15 mouse cellular contexts compared by ENCODE assay signal in genomic region chr7:99131819-99132353, GRCm38 (mm10). TPM values are rescaled to one million over a fixed set of nuclear protein-coding genes. Genes with fewer than 3 reads are reported as not detected.
DNase-seq lines count a peak whose midpoint lies in the region; ATAC-seq and TF ChIP-seq lines count a peak whose summit lies in the region.
"Had no signal": no experiment of that assay in that cellular context is flagged by ENCODE, and none has a peak within 500 bp of the region (broad histone marks: within the 10 kb centered on the region; RNA-seq: fewer than 3 reads in every experiment).

No protein-coding gene starts in this region.

- H3K4me1 ChIP-seq in heart, adult 2 months (ENCODE audit: control insufficient read depth, insufficient read depth, low read length): peaks cover 25% of the 10 kb centered on the region
- peaks cover 24% of the 10 kb centered on the region for H3K4me1 ChIP-seq in limb, embryonic 15.5 days
- peaks cover 29% of the 10 kb centered on the region for H3K4me1 ChIP-seq in limb, embryonic 10.5 days
- H3K4me1 ChIP-seq in intestine, embryonic 16.5 days (ENCODE audit: control insufficient read depth, insufficient read depth, low read length): peaks cover 44% of the 10 kb centered on the region
- peaks cover 44% of the 10 kb centered on the region for H3K4me1 ChIP-seq in stomach, embryonic 14.5 days (ENCODE audit: control insufficient read depth, insufficient read depth, low read length)
- 0 out of 2 replicates have a peak, but pooled peaks cover 3% of the 10 kb centered on the region for H3K4me1 ChIP-seq in midbrain, embryonic 14.5 days (ENCODE audit: control insufficient read depth, insufficient read depth, low read length)

- intact Hi-C loops in heart, adult 2 months (cut with DNase I): no loop called here

- no peak overlapping the region for H3K4me2 ChIP-seq in limb, embryonic 15.5 days
- H3K4me2 ChIP-seq in intestine, embryonic 16.5 days (ENCODE audit: low read depth, low read length): no peak overlapping the region; the same call in 1 of the 2 replicates
- H3K4me2 ChIP-seq in stomach, embryonic 14.5 days (replicated peaks; ENCODE audit: low read depth, low read length): peak overlapping the region; percentile 14; the same call in 1 of the 2 replicates
- no peak overlapping the region for H3K4me2 ChIP-seq in midbrain, embryonic 14.5 days (ENCODE audit: low read length)
- H3K4me2 ChIP-seq: neural tube, embryonic 15.5 days had no signal

- DNase-seq in heart, adult 2 months: no peak
- no peak for DNase-seq in heart, adult 8-10 months (ENCODE audit: low spot score)
- no peak for DNase-seq in limb, embryonic 10.5 days (ENCODE audit: low spot score)
- no peak for DNase-seq in midbrain, embryonic 14.5 days
- no peak for DNase-seq in layer of hippocampus, adult 11-12 months (ENCODE audit: low spot score)
- DNase-seq: adrenal gland, adult 2 months; cerebellum, adult 11 months; right cerebral cortex, postnatal 4 days; thymus, adult 2 months had no signal

- no peak for ATAC-seq in limb, embryonic 15.5 days (ENCODE audit: insufficient number of reproducible peaks, low FRiP score, low TSS enrichment, low read depth)
- no peak for ATAC-seq in intestine, embryonic 16.5 days
- no peak for ATAC-seq in stomach, embryonic 14.5 days (ENCODE audit: insufficient number of reproducible peaks, insufficient read depth, low FRiP score, low read depth)
- no peak for ATAC-seq in midbrain, embryonic 14.5 days (ENCODE audit: low FRiP score, low TSS enrichment)
- ATAC-seq: forebrain, embryonic 14.5 days; midbrain, embryonic 16.5 days had no signal

- H3K27ac ChIP-seq in heart, adult 2 months: peak overlapping the region; percentile 76
- H3K27ac ChIP-seq in limb, embryonic 15.5 days: peak overlapping the region; percentile 51; the same call in 1 of the 2 replicates
- no peak overlapping the region for H3K27ac ChIP-seq in limb, embryonic 10.5 days
- H3K27ac ChIP-seq in intestine, embryonic 16.5 days (ENCODE audit: low read length): peak overlapping the region; percentile 70
- H3K27ac ChIP-seq in stomach, embryonic 14.5 days (ENCODE audit: low read length): peak overlapping the region; percentile 76; the same call in 1 of the 2 replicates
- H3K27ac ChIP-seq in midbrain, embryonic 14.5 days (replicated peaks; ENCODE audit: low read depth, low read length): no peak overlapping the region

- H3K79me2 ChIP-seq in heart, adult 2 months (replicated peaks; ENCODE audit: control insufficient read depth, insufficient read depth, low read length): peaks cover 12% of the 10 kb centered on the region

- peak overlapping the region; percentile 5; the same call in 1 of the 2 replicates for H3K4me3 ChIP-seq in heart, adult 2 months
- H3K4me3 ChIP-seq in limb, embryonic 15.5 days: no peak overlapping the region
- H3K4me3 ChIP-seq in limb, embryonic 10.5 days: no peak overlapping the region
- H3K4me3 ChIP-seq in intestine, embryonic 16.5 days (ENCODE audit: low read length): no peak overlapping the region
- no peak overlapping the region for H3K4me3 ChIP-seq in stomach, embryonic 14.5 days (ENCODE audit: low read depth, low read length)
- H3K4me3 ChIP-seq in midbrain, embryonic 14.5 days (replicated peaks; ENCODE audit: low read depth, low read length): no peak overlapping the region
- H3K4me3 ChIP-seq: neural tube, embryonic 15.5 days had no signal

- no peak overlapping the region for H3K9ac ChIP-seq in heart, adult 2 months (ENCODE audit: low read depth, low read length)
- H3K9ac ChIP-seq in limb, embryonic 15.5 days: no peak overlapping the region
- H3K9ac ChIP-seq in intestine, embryonic 16.5 days (ENCODE audit: low read depth, low read length): no peak overlapping the region
- H3K9ac ChIP-seq in stomach, embryonic 14.5 days (replicated peaks; ENCODE audit: low read depth, low read length): no peak overlapping the region
- no peak overlapping the region for H3K9ac ChIP-seq in midbrain, embryonic 14.5 days (replicated peaks; ENCODE audit: low read length)
- H3K9ac ChIP-seq: neural tube, embryonic 15.5 days had no signal

- H3K9me3 ChIP-seq in limb, embryonic 15.5 days: no peaks in the 10 kb centered on the region
- H3K9me3 ChIP-seq in limb, embryonic 10.5 days (replicated peaks): no peaks in the 10 kb centered on the region
- 0 out of 2 replicates have a peak, but pooled peaks cover 5% of the 10 kb centered on the region for H3K9me3 ChIP-seq in intestine, embryonic 16.5 days (ENCODE audit: control insufficient read depth, low read length)
- no peaks in the 10 kb centered on the region for H3K9me3 ChIP-seq in stomach, embryonic 14.5 days (ENCODE audit: control insufficient read depth, low read depth, low read length)
- no peaks in the 10 kb centered on the region for H3K9me3 ChIP-seq in midbrain, embryonic 14.5 days (ENCODE audit: control insufficient read depth, low read length)
- H3K9me3 ChIP-seq: neural tube, embryonic 15.5 days had no signal

- H3K36me3 ChIP-seq in heart, adult 2 months (ENCODE audit: control insufficient read depth, insufficient read depth, low read length): peaks cover 3% of the 10 kb centered on the region; the same call in 1 of the 2 replicates
- H3K36me3 ChIP-seq in limb, embryonic 15.5 days: 0 out of 2 replicates have a peak, but pooled peaks cover 3% of the 10 kb centered on the region
- H3K36me3 ChIP-seq in limb, embryonic 10.5 days: peaks cover 7% of the 10 kb centered on the region; the same call in 1 of the 2 replicates
- H3K36me3 ChIP-seq in intestine, embryonic 16.5 days (ENCODE audit: control insufficient read depth, insufficient read depth, low read length): no peaks in the 10 kb centered on the region
- H3K36me3 ChIP-seq in stomach, embryonic 14.5 days (ENCODE audit: control insufficient read depth, insufficient read depth, low read length): no peaks in the 10 kb centered on the region
- H3K36me3 ChIP-seq in midbrain, embryonic 14.5 days (ENCODE audit: control insufficient read depth, insufficient read depth, low read length): no peaks in the 10 kb centered on the region
- H3K36me3 ChIP-seq: neural tube, embryonic 15.5 days had no signal

- H3K27me3 ChIP-seq in heart, adult 2 months (ENCODE audit: control insufficient read depth, insufficient read depth, low read length): no peaks in the 10 kb centered on the region
- H3K27me3 ChIP-seq in limb, embryonic 15.5 days: no peaks in the 10 kb centered on the region
- H3K27me3 ChIP-seq in limb, embryonic 10.5 days (ENCODE audit: low read depth, poor library complexity, severe bottlenecking): no peaks in the 10 kb centered on the region
- no peaks in the 10 kb centered on the region for H3K27me3 ChIP-seq in intestine, embryonic 16.5 days (replicated peaks; ENCODE audit: control insufficient read depth, insufficient read depth, low read length)
- H3K27me3 ChIP-seq in stomach, embryonic 14.5 days (ENCODE audit: control insufficient read depth, insufficient read depth, low read length): no peaks in the 10 kb centered on the region
- H3K27me3 ChIP-seq in midbrain, embryonic 14.5 days (ENCODE audit: control insufficient read depth, insufficient read depth, low read length): no peaks in the 10 kb centered on the region
- H3K27me3 ChIP-seq: neural tube, embryonic 15.5 days had no signal

- TF ChIP-seq EP300 in heart, adult 2 months (IDR thresholded peaks at IDR 0.05; ENCODE audit: insufficient read depth, low read depth, low read length): no peak

- no peak for TF ChIP-seq POLR2A in heart, adult 2 months (IDR thresholded peaks at IDR 0.05; ENCODE audit: insufficient read depth, low read depth, low read length)

- 23% methylated on average over 6 of the region's 6 CpGs for WGBS in heart, adult 2 months
- 53% methylated on average over 6 of the region's 6 CpGs for WGBS in limb, embryonic 15.5 days
- 82% methylated on average over 6 of the region's 6 CpGs for WGBS in limb, embryonic 10.5 days
- WGBS in intestine, embryonic 16.5 days: 44% methylated on average over 6 of the region's 6 CpGs
- 25% methylated on average over 6 of the region's 6 CpGs for WGBS in stomach, embryonic 14.5 days
- WGBS in midbrain, embryonic 14.5 days: 84% methylated on average over 6 of the region's 6 CpGs

- TF ChIP-seq CTCF in heart, adult 2 months (IDR thresholded peaks at IDR 0.05): no peak

RNA-seq across cellular contexts. Expression of gene Uvrag, which starts 9.1 kb away (rescaled TPM):
- 10 to 100 TPM; 21.0 to 22.1 TPM for total RNA-seq in heart, adult 2 months (2021)
- polyA plus RNA-seq in heart, adult 2 months (2012; rRNA removed): 5.9 and 9.1 TPM in 2 replicates
- 10 to 100 TPM; 17.5 to 22.1 (median 20.3) TPM for total RNA-seq in heart, adult 8-10 months (2022)
- 15.6 and 16.7 TPM in 2 replicates for polyA plus RNA-seq in limb, embryonic 15.5 days (2015; fragmentation: Nextera tagmentation; extraction: Ambion mirVana)
- 10.5 and 12.0 TPM in 2 replicates for polyA plus RNA-seq in limb, embryonic 10.5 days (2016; fragmentation: Nextera tagmentation; extraction: Ambion mirVana)
- 17.4 and 18.3 TPM in 2 replicates for polyA plus RNA-seq in intestine, embryonic 16.5 days (2015; fragmentation: Nextera tagmentation; extraction: Ambion mirVana)
- polyA plus RNA-seq in stomach, embryonic 14.5 days (2014; fragmentation: Nextera tagmentation; extraction: Ambion mirVana): 22.0 and 23.9 TPM in 2 replicates
- polyA plus RNA-seq in midbrain, embryonic 14.5 days (2014; fragmentation: Nextera tagmentation; extraction: Ambion mirVana): 16.6 and 21.0 TPM in 2 replicates

RNA-seq across cellular contexts. Expression of gene Dgat2, which starts 50.6 kb away (rescaled TPM):
- 100 to 1,000 TPM; 309 to 376 TPM for total RNA-seq in heart, adult 2 months (2021)
- polyA plus RNA-seq in heart, adult 2 months (2012; rRNA removed): 347 and 390 TPM in 2 replicates
- total RNA-seq in heart, adult 8-10 months (2022): 100 to 1,000 TPM; 341 to 454 (median 381) TPM
- 139 and 142 TPM in 2 replicates for polyA plus RNA-seq in limb, embryonic 15.5 days (2015; fragmentation: Nextera tagmentation; extraction: Ambion mirVana)
- polyA plus RNA-seq in limb, embryonic 10.5 days (2016; fragmentation: Nextera tagmentation; extraction: Ambion mirVana): 14.2 and 15.0 TPM in 2 replicates
- polyA plus RNA-seq in intestine, embryonic 16.5 days (2015; fragmentation: Nextera tagmentation; extraction: Ambion mirVana): 325 and 488 TPM in 2 replicates
- 20.3 and 22.5 TPM in 2 replicates for polyA plus RNA-seq in stomach, embryonic 14.5 days (2014; fragmentation: Nextera tagmentation; extraction: Ambion mirVana)
- polyA plus RNA-seq in midbrain, embryonic 14.5 days (2014; fragmentation: Nextera tagmentation; extraction: Ambion mirVana): 15.1 and 16.6 TPM in 2 replicates

Comparison
In these comparisons a context has a peak if more than half of its experiments do, and no peak if none do; other contexts are left out.
1. H3K27ac ChIP-seq: peak in heart, adult 2 months (single experiment), limb, embryonic 15.5 days (single experiment), intestine, embryonic 16.5 days (single experiment) and stomach, embryonic 14.5 days (single experiment); none in limb, embryonic 10.5 days (single experiment) and midbrain, embryonic 14.5 days (single experiment).